Mouse (Mus musculus) layer of hippocampus, postnatal 10 days (tissue): ENCODE data around the gene P2rx5. TPM values are rescaled to one million over a fixed set of nuclear protein-coding genes. Genes with fewer than 3 reads are reported as not detected.

Experiments
- DNase-seq, 2 experiments: peaks; one replicate each; pipeline ENCODE4 v3.0.0; 2021; ENCODE audit warnings: low spot score in 2 of 2
- total RNA-seq, 2 experiments: library from RNA; stranded (reverse); gene quantifications; 2 replicates each; pipeline ENCODE4 v1.2.3; 2021

Gene P2rx5
- total RNA-seq, 2 experiments from 2014 or later: 1.5 to 1.7 TPM

GRCm38 (mm10) chr11:73175612-73176011 is 15.4 kb downstream of the P2rx5 start:
- DNase-seq: no peak

GRCm38 (mm10) chr11:73176186-73176585 is 16.0 kb downstream of the P2rx5 start:
- no peak for DNase-seq

DNA sequence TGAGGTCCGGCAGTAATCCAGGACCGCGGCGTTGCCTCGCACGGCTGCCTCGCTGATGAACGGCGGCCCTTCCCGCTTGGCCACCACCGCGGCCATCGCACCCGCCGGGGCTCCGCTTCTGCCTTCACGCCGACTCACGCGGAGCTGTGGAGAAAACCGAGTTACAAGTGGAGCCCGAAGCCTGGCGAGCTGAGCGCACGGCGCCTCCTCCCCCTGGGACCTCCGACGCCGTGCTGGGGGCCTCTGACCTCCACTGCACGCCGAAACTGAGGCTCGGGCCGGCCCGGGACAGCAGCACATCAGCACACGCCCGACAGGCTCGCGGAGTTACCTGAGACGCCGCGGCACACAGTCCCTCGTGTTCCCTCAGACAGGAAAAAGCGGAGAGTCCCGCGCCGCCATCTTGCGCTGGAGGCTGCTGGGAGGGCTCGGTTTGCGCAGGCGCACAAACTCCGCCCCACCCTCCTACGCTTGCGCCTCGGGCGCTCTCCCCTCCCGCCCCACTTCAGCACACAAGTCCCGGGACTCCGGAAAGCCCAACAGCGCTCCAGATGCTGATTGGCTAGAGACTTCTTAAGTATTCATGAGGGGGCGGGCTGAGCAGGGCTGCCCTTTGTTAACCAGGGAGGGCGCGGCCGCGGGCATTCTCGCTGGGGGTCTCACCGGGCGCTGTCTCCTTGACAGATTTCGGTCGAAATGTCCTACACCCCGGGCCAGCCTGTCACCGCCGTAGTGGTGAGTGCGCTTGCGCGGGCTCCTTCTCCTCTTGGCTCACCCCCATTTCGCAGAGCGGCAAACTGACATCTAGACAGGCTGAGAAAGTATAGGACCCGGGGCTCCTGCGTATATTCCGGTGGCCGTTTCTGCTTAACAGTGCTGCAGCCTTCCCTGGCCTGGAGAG is 16.6 kb downstream of the P2rx5 start, which contains the start of the genes Emc6 and Tax1bp3:
Gene Emc6, minus strand, starts transcription at position 430 of the 901 bp plus-strand sequence.
Gene Tax1bp3, plus strand, starts transcription at position 476 of the 901 bp plus-strand sequence.
- peak; percentile 94 to 96 for DNase-seq

- DNase-seq: peak; percentile 51 to 64
These were observed 17.3 kb downstream of the P2rx5 start for GRCm38 (mm10) chr11:73177509-73177875.

DNA sequence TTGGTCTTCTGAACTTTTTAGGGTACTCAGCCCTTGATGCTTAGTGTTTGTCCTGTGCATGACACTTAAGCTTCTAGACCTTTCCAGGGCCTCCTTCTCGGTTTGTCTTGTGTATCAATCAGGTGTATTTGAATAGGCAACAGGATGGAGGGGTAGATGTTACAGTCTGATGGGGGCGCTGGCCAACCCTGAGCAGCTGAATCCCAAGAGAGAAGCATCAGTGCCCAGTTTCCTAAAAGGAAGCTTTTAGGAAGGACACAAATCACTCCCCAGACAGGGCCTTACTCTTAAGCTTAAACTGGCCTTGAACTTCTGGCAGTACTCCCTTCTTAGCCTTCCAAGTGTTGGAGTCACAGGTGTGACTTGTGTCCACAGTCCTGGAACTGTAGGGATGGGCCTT is 17.7 kb downstream of the P2rx5 start:
- no peak for DNase-seq

DNA sequence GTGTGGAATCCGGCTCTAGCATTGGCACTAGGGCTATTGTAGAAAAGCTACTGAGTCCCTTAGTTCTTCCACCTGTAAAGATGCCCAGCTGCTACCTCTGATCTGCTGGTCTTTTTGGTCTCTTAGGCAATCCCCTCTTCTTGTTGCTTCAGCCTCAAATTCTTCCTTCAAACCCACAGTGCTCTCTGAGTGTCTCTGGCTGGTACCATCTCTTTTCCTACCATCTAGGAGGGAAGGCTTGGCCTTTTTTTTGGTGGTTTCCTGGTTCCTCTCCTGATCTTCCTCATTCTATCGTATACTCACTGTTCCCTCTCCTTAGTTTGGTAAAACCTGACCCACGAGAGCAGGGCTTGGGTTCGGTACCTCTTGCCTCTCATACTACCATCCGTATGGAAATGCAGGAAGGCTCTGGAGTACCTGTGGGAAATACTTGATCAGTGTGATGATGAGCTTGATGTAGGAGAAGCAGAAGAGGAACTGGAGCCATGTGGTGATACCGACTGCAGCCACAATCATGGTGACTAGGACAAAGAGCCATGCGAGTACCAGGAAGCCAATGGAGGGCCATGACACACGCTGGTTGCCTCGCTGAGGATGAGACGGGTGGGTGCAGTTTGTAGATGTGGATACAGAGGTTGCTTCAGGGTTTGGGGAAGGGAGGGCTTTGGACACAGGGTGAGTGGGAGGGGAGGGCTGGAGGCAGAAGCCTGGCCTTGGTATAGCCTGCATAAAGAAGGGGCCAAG is 25.8 kb downstream of the P2rx5 start:
- DNase-seq: no peak

- no peak for DNase-seq
These were observed 27.0 kb downstream of the P2rx5 start for GRCm38 (mm10) chr11:73187231-73187630.

- DNase-seq: peak in 1 of 2 experiments; percentile 26
These were observed 32.8 kb downstream of the P2rx5 start for GRCm38 (mm10) chr11:73193047-73193446.

DNA sequence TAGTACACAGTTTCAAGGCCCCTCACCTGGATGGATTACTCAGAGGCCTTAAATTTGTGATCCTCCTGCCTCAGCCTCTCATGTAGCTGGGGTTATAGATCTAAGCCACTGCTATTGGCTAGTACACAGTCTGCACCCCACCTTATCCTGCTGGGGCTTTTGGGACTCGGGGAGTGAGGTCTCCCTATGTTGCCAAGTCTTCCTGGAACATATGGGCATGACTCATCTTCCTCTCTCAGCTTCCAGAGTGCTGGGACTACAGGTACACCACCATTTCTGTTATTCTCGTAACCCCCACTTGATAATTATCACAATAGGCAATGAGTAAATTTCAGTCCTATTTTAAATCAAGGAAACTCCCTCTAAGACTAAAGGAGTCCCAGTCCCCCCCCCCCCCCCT is 34.2 kb downstream of the P2rx5 start:
- no peak for DNase-seq

DNA sequence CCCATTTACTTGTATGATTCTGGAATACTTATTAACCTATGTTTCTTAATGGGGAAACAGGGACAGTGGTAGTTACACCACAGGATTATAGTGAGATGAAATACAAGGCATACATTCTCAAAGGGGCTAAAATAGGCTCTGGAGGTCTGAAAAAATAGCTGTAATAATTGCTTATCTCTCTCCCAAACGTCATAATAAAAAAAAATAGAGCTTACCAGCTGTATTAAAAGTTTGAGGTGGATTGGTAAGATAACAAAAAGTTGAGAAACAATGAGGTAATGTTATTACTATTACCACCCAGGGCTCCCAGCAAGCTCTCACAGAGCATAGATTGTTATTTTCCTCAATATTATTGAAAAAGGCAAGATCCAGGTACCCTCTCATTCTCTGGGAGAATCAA is 38.0 kb downstream of the P2rx5 start:
- no peak for DNase-seq

DNA sequence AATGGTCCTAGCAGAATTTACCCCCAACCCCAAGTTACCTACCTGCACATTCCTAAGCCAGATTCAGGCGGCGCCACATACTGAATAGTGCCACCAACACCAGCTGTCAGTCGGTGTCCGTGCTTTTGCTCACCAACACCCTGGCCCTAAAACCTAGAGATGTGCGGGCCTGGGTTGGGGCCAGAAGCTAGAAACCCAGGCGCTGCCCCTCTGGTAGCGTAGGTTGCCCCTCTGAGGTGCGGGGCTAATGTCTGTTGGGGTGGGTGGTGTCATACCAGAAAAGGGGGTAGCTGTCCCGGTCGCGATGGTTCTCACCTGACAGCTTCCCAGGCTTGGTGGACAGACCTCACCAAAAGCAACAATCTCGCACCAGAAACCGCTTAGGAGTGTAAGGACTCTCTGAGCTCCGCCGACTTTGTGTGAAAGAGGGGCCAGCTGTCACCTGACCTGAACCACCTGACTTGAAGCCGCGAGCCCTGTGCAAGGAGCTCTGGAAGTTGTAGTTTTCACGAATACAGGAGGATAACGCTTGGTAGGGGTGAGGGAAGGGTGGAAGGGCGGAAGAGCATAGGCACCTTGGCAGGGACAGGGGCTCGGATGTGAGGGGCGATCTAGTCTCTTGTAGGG is 38.5 kb downstream of the P2rx5 start, which contains the start of gene Ctns:
Gene Ctns, minus strand, starts transcription at position 440 of the 627 bp plus-strand sequence.
- no peak for DNase-seq

DNA sequence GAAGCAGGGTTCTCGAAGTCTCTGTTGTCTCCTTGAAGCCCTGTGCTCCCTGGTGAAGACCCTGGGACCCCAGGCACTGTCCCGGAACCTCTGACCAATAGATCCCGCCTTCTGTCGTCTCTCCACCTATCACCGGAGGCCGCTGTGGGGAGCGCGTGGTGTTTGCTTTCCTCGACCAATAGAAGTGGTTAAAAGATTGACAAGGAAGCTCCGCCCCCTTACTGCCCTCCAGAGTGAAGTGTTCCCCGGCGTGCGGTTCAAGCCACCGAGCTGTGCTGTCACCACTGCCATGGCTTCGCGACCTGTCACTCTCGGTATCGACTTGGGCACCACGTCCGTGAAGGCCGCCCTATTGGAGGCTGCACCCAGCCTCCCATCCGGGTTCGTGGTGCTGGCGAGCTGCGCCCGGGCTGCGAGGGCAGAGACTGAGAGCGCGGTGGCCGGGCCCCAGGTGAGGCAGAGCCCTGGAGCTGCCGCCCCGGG is 39.0 kb downstream of the P2rx5 start, which contains the start of gene Shpk:
Gene Shpk, plus strand, starts transcription at position 231 of the 483 bp plus-strand sequence.
- DNase-seq: peak; percentile 96 to 97

DNA sequence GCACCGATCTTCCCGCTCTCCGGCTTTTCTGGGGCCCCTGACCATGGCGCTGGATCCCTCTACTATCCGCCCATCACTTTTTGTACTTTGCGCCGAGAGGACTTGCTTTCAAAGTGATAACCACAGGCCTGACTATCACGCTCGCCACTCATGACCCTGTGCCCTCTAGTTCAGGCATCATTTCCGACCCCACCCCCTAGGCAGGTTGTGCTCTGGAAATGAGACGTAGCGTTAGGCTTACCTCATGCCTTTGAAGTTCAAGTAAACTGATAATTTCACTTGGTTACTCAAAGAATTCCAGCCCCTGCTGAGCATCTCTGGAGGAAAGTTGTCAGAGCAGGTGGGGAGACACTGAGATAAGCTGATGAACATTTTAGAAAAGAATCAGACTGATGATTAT is 39.7 kb downstream of the P2rx5 start:
- no peak for DNase-seq

GRCm38 (mm10) chr11:73201021-73201420 is 40.8 kb downstream of the P2rx5 start:
- no peak for DNase-seq

GRCm38 (mm10) chr11:73201597-73201996 is 41.4 kb downstream of the P2rx5 start:
- no peak for DNase-seq

DNA sequence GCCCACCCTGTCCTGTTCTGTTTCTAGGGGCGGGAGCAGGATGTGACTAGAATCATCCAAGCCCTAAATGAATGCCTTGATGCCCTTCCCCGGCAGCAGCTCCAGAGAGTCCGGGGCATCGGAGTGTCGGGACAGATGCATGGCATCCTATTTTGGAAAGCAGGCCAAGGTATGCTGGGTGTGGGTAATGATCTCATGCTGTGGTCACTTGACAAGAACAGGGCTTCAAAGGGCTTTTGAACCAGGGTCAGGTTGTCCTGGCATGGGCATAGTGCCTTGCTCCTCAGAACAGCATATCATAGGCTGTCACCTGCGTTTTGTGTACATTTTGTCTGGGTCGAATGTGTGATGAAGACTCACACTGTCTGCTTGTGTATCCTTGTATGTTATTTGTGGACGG is 43.7 kb downstream of the P2rx5 start:
- DNase-seq: no peak

GRCm38 (mm10) chr11:73205194-73205593 is 45.0 kb downstream of the P2rx5 start:
- DNase-seq: no peak

DNA sequence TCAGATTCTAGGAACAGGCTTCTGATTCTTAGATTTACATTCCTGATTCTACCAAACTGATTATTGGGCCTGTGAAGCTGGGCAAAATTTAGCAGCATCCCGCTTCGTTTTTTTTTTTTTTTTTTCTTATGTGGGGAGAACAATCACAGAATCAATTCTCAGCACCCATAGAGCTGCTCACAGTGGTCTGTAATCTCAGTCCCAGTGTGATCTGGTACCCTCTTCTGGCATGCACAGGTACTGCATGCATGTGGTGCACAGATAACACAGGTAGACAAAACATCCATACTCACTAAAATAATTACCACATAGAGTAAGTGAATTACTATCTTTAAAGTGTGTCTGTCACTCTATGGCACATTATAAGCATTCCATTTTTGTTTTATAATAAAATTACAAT is 47.4 kb downstream of the P2rx5 start:
- DNase-seq: no peak

GRCm38 (mm10) chr11:73213956-73214355 is 53.7 kb downstream of the P2rx5 start:
- no peak for DNase-seq

DNA sequence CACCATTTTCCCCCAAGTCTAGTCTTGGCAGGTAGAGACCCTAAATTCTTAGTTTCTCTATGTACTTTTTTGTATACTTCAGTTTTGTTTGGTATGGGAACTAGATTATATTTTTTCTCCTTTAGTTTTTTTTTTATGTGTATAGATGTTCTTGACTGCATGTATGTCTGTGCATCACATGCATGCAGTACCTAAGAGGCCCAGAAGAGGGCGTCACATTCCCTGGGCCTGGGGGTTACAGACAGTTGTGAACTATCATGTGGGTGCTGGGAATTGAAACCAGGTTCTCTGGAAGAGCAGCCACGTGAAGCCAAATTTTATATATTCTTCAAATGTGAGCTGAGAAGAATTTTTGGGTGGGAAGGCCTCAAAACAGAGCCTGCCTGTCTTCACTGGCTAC is 59.5 kb downstream of the P2rx5 start:
- no peak for DNase-seq

- DNase-seq: no peak
These were observed 60.4 kb downstream of the P2rx5 start for GRCm38 (mm10) chr11:73220651-73221050.
